Mouse (Mus musculus) G1E-ER4 (cell line): ENCODE data around the gene Tspan33. TPM values are rescaled to one million over a fixed set of nuclear protein-coding genes. Genes with fewer than 3 reads are reported as not detected.

Experiments
- GATA1 ChIP-seq: IDR thresholded peaks from one replicate; pipeline ENCODE4 v1.8.0; 2012; ENCODE audit warnings: low read length, inconsistent platforms
- polyA plus RNA-seq: library from polyadenylated mRNA; stranded (reverse); fragments of >175 nt; gene quantifications from 2 replicates; pipeline ENCODE4 v1.2.3, GENCODE M21; 2012

Gene Tspan33
- polyA plus RNA-seq: 31.8 and 44.5 TPM in 2 replicates

DNA sequence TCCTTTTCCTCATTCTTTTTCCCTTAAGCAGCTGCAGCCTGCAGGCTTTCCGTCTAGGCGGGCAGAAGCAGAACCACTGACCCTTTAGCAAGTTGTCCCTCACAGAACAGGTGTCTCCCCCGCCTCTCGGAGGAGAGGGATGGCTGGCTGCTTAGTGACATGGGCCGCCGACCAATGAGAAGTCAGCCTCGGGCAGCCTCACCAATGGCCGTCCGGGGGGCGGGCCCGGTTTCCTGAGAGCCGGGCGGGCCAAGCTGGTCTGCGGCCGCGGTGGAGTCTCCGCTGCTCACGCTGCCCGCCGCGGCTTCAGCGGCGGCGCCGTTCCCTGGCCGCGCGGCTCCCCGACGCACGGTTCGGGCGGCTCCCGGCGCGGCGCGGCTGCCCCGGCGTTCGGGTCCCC is at the start of gene Tspan33:
Tspan33 (plus strand) TSS at position 270 of the 400 bp plus-strand sequence.
- TF ChIP-seq GATA1: no peak

- no peak for TF ChIP-seq GATA1
Measured at GRCm38 (mm10) chr6:29649494-29650169, 44.4 kb upstream of the Tspan33 start.

DNA sequence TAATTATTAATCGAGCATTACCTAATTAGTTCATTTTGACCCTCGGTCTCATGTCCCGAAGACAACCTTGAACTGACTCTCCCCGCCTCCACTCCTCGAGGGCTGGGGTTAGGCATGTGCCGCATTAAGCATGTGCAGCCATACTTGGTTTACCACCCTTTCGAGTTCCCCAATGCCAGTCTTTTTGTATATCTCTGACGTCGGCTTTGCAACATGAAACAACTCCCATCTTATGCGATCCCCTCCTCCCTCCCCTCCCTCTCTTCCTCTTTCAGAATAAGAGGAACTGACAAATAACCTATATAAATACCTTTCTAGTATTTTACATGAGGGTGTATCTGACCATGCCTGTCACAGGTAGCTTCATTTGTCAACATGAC is 43.9 kb upstream of the Tspan33 start:
- no peak for TF ChIP-seq GATA1

GRCm38 (mm10) chr6:29653271-29653670 is 40.8 kb upstream of the Tspan33 start:
- no peak for TF ChIP-seq GATA1

- TF ChIP-seq GATA1: no peak
Measured at GRCm38 (mm10) chr6:29658626-29659475, 35.2 kb upstream of the Tspan33 start.

DNA sequence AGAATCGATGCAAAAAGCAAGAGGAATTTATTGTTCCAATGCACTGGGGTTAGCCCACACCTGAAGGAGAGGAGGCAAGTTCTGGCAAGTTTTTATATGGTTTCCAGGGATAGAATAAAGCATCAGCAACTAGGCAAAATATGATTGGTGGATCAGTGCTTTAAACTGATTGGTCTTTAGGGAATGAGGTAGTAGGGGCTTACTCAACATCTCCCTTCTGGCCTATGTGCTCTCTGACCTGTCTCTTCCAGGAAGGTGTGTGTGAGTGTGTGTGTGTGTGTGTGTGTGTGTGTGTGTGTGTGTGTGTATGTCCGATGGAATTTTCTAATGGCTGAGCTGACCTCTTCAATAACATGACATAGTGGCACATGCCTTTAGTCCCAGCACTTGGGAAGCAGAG is 34.1 kb upstream of the Tspan33 start:
- TF ChIP-seq GATA1: no peak

DNA sequence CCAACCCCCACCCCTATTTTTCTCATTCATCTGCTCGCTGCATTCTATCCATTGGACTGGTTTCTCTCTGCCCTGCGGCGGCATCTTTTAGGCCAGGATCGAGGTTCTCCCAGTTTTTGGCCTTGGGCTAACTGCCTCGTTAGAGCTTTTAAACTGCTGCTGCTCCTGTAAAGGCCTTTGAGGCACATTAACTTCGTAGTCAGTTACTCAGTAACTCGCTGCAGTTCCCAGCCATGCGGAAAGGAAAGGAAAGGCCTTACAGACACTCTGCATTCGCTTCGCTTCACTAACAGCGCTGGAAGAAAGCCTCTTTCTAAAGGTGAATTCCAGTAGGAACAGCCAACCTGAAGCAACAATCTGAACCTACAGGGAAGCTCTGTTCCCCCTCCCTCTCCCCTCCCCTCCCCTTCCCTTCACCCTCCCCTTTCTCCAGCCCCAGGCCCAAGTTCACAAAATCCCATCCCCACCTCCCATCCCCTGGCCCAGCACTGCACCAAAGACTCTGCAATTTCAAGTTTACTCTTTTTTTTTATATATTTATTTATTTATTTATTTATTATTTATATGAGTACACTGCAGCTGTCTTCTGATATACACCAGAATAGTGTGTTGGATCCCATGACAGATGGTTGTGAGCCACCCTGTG is 33.2 kb upstream of the Tspan33 start:
- TF ChIP-seq GATA1: no peak

- no peak for TF ChIP-seq GATA1
Measured at GRCm38 (mm10) chr6:29667266-29667665, 26.8 kb upstream of the Tspan33 start.

DNA sequence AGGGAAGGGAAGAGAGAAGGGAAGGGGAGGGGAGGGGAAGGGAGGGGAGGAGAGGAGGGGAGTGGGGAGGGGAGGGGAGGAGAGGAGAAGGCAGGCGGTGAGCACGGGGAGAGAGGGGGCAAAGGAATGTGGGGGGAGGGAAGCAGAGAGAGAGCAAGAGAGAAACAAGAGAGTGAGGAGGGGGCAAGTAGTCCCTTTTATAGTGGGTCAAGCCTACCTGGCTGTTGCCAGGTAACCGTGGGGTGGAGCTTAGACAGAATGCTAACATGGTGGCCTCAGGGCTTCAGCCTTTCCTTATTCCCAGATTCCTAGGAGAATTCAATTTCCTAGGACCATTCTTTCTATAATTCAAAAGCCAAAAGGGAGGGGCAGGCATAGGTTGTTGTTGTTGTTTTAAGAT is 22.3 kb upstream of the Tspan33 start:
- TF ChIP-seq GATA1: no peak

GRCm38 (mm10) chr6:29672563-29673411 is 21.2 kb upstream of the Tspan33 start:
- TF ChIP-seq GATA1: no peak

- no peak for TF ChIP-seq GATA1
Measured at GRCm38 (mm10) chr6:29673739-29674138, 20.3 kb upstream of the Tspan33 start.

- peak; percentile 27 for TF ChIP-seq GATA1
Measured at GRCm38 (mm10) chr6:29681853-29682252, 12.2 kb upstream of the Tspan33 start.

- no peak for TF ChIP-seq GATA1
Measured at GRCm38 (mm10) chr6:29684686-29685085, 9.3 kb upstream of the Tspan33 start.

DNA sequence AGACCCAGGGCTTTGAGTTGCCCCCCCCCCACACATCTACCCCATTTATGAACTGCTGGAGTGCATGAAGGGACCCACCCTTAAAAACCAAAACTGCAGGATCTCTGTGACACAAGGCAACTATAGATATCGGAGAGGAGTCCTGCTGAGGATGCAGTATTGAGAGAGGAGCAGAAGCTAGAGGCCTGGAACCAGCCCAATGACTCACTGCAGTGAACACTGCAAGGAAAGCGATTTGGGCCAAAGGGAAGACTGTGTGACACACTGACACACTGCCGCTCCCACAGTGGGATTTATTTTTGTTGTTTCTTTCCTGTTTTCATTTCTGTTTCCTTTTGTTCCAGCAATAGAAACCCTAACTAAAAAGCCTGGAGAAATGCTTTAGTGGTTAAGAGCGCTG is 8.1 kb upstream of the Tspan33 start:
- no peak for TF ChIP-seq GATA1

- no peak for TF ChIP-seq GATA1
Measured at GRCm38 (mm10) chr6:29689458-29689857, 4.6 kb upstream of the Tspan33 start.
